Mouse (Mus musculus) lung, postnatal 0 days (tissue): ENCODE measurements at regions not wholly inside any gene's neighbourhood (a gene's known extent, or its start where the extent isn't known, plus 50 kb on each side); places are given as distances from the start of the nearest gene placed in this dataset.

Experiments
- ATAC-seq: fragments of 200-750 bp; cut with Nextera tagmentation; 2 replicates; pipeline ENCODE4 v1.8.0; 2017; ENCODE audit warnings: moderate library complexity
- DNase-seq: peaks from one replicate; pipeline ENCODE4 v3.0.0-alpha.2; 2016; ENCODE audit warnings: low spot score
- H3K27ac ChIP-seq: fragments of 300-500 bp; sonication (generic); 2 replicates; pipeline ENCODE4 v1.5.1; 2014; ENCODE audit warnings: antibody characterized with exemption, mild to moderate bottlenecking, low read length, mixed read lengths
- H3K27me3 ChIP-seq: fragments of 300-500 bp; sonication (generic); replicated peaks from 2 replicates; pipeline ENCODE4 v1.6.1; 2014; ENCODE audit warnings: low read length, mixed read lengths; ENCODE audit not compliant: insufficient read depth
- H3K36me3 ChIP-seq: fragments of 300-500 bp; sonication (generic); 2 replicates; pipeline ENCODE4 v1.6.1; 2014; ENCODE audit warnings: low read length, mixed read lengths; ENCODE audit not compliant: insufficient read depth
- H3K4me1 ChIP-seq: fragments of 300-500 bp; sonication (generic); 2 replicates; pipeline ENCODE4 v1.6.1; 2014; ENCODE audit warnings: antibody characterized with exemption, low read depth, low read length, mixed read lengths; ENCODE audit not compliant: insufficient read depth
- H3K4me2 ChIP-seq: fragments of 300-500 bp; sonication (generic); replicated peaks from 2 replicates; pipeline ENCODE4 v1.6.1; 2014; ENCODE audit warnings: low read depth, mild to moderate bottlenecking, low read length, moderate library complexity, mixed read lengths
- H3K4me3 ChIP-seq: fragments of 300-500 bp; sonication (generic); 2 replicates; pipeline ENCODE4 v1.5.1; 2014; ENCODE audit warnings: low read depth, low read length
- H3K9ac ChIP-seq: fragments of 300-500 bp; sonication (generic); replicated peaks from 2 replicates; pipeline ENCODE4 v1.6.1; 2014; ENCODE audit warnings: low read depth, mild to moderate bottlenecking
- H3K9me3 ChIP-seq: fragments of 300-500 bp; sonication (generic); 2 replicates; pipeline ENCODE4 v1.6.1; 2016; ENCODE audit warnings: low read length, mixed read lengths
- CTCF ChIP-seq: IDR thresholded peaks from 2 replicates; pipeline ENCODE4 v1.5.1; 2016; ENCODE audit warnings: antibody characterized with exemption, mild to moderate bottlenecking
- EP300 ChIP-seq: IDR thresholded peaks from 2 replicates; pipeline ENCODE4 v1.6.1; 2016; ENCODE audit warnings: antibody characterized with exemption, mild to moderate bottlenecking, control low read depth
- WGBS: fragments of 180-500 bp; shearing (Covaris S2); extraction: QIAGEN DNeasy Blood & Tissue Kit; methylation state at CpG from one replicate; pipeline ENCODE4 v1.1.7; 2014; 5-methylcytosine and 5-hydroxymethylcytosine counted together

GRCm38 (mm10) chr17:48825212-48825913 is 106.8 kb upstream of the Lrfn2 start:
- TF ChIP-seq EP300 (no peak), CTCF (no peak)
- Histone ChIP-seq H3K4me3 (no peak overlapping the region), H3K27ac (no peak overlapping the region), H3K9ac (no peak overlapping the region), H3K36me3 (no peaks in the 10 kb centered on the region), H3K9me3 (no peaks in the 10 kb centered on the region), H3K27me3 (no peaks in the 10 kb centered on the region), H3K4me1 (no peaks in the 10 kb centered on the region), H3K4me2 (no peak overlapping the region)
- no peak for ATAC-seq
- DNase-seq: no peak
- 66% methylated on average over 9 of the region's 9 CpGs for WGBS

- DNase-seq: no peak
Observed at GRCm38 (mm10) chr17:48838297-48838979, 93.7 kb upstream of the Lrfn2 start.

GRCm38 (mm10) chr17:48847890-48848289 is 84.3 kb upstream of the Lrfn2 start:
- Histone ChIP-seq H3K4me2 (no peak overlapping the region), H3K27ac (no peak overlapping the region), H3K4me1 (no peaks in the 10 kb centered on the region), H3K27me3 (no peaks in the 10 kb centered on the region), H3K9me3 (no peaks in the 10 kb centered on the region), H3K4me3 (no peak overlapping the region), H3K36me3 (no peaks in the 10 kb centered on the region), H3K9ac (no peak overlapping the region)
- no peak for ATAC-seq
- 35% methylated on average over 7 of the region's 7 CpGs for WGBS
- DNase-seq: no peak
- no peak for TF ChIP-seq CTCF
- no peak for TF ChIP-seq EP300

More at GRCm38 (mm10) chr17:48838297-48838979, 93.7 kb upstream of the Lrfn2 start:
- H3K9ac ChIP-seq: no peak overlapping the region
- 73% methylated on average over 20 of the region's 20 CpGs for WGBS
- H3K36me3 ChIP-seq: no peaks in the 10 kb centered on the region
- ATAC-seq: no peak
- no peaks in the 10 kb centered on the region for H3K9me3 ChIP-seq
- TF ChIP-seq CTCF: no peak
- no peak for TF ChIP-seq EP300
- H3K4me1 ChIP-seq: no peaks in the 10 kb centered on the region
- H3K27me3 ChIP-seq: no peaks in the 10 kb centered on the region
- H3K27ac ChIP-seq: no peak overlapping the region
- H3K4me2 ChIP-seq: no peak overlapping the region
- H3K4me3 ChIP-seq: no peak overlapping the region

GRCm38 (mm10) chr17:48850910-48851309 is 81.3 kb upstream of the Lrfn2 start:
- TF ChIP-seq CTCF (no peak), EP300 (no peak)
- Histone ChIP-seq H3K9ac (no peak overlapping the region), H3K36me3 (no peaks in the 10 kb centered on the region), H3K27ac (no peak overlapping the region), H3K4me2 (no peak overlapping the region), H3K27me3 (no peaks in the 10 kb centered on the region), H3K4me1 (no peaks in the 10 kb centered on the region), H3K4me3 (no peak overlapping the region), H3K9me3 (no peaks in the 10 kb centered on the region)
- DNase-seq: no peak
- no peak for ATAC-seq

GRCm38 (mm10) chr17:48858891-48859290 is 73.3 kb upstream of the Lrfn2 start:
- Histone ChIP-seq H3K27ac (no peak overlapping the region), H3K9me3 (no peaks in the 10 kb centered on the region), H3K9ac (no peak overlapping the region), H3K4me2 (no peak overlapping the region), H3K36me3 (no peaks in the 10 kb centered on the region), H3K4me3 (no peak overlapping the region), H3K4me1 (no peaks in the 10 kb centered on the region), H3K27me3 (no peaks in the 10 kb centered on the region)
- no peak for DNase-seq
- 55% methylated on average over 6 of the region's 6 CpGs for WGBS
- ATAC-seq: no peak
- no peak for TF ChIP-seq EP300
- TF ChIP-seq CTCF: no peak

GRCm38 (mm10) chr17:48870443-48870842 is 61.7 kb upstream of the Lrfn2 start:
- Histone ChIP-seq H3K27me3 (no peaks in the 10 kb centered on the region), H3K4me2 (no peak overlapping the region), H3K9ac (no peak overlapping the region), H3K9me3 (no peaks in the 10 kb centered on the region), H3K4me1 (no peaks in the 10 kb centered on the region), H3K36me3 (no peaks in the 10 kb centered on the region), H3K4me3 (no peak overlapping the region), H3K27ac (no peak overlapping the region)
- no peak for ATAC-seq
- no peak for TF ChIP-seq CTCF
- TF ChIP-seq EP300: no peak
- WGBS: 14% methylated on average over 6 of the region's 6 CpGs
- no peak for DNase-seq
